Mouse (Mus musculus) brain, embryonic 14.5 days (tissue): ENCODE measurements around the gene Mia2.

Source experiments
- CTCF ChIP-seq: fragments of 200-500 bp; IDR thresholded peaks from 2 replicates; pipeline ENCODE4 v1.5.1; 2012; ENCODE audit warnings: inconsistent platforms, mild to moderate bottlenecking, moderate library complexity, borderline replicate concordance; ENCODE audit not compliant: insufficient read depth, insufficient read length; ENCODE audit errors: extremely low read depth
- POLR2A ChIP-seq: fragments of 200-500 bp; IDR thresholded peaks from 2 replicates; pipeline ENCODE4 v1.6.1; 2012; ENCODE audit warnings: mild to moderate bottlenecking, inconsistent platforms, borderline replicate concordance; ENCODE audit not compliant: poor library complexity, insufficient read depth, insufficient read length, severe bottlenecking; ENCODE audit errors: extremely low read depth

DNA sequence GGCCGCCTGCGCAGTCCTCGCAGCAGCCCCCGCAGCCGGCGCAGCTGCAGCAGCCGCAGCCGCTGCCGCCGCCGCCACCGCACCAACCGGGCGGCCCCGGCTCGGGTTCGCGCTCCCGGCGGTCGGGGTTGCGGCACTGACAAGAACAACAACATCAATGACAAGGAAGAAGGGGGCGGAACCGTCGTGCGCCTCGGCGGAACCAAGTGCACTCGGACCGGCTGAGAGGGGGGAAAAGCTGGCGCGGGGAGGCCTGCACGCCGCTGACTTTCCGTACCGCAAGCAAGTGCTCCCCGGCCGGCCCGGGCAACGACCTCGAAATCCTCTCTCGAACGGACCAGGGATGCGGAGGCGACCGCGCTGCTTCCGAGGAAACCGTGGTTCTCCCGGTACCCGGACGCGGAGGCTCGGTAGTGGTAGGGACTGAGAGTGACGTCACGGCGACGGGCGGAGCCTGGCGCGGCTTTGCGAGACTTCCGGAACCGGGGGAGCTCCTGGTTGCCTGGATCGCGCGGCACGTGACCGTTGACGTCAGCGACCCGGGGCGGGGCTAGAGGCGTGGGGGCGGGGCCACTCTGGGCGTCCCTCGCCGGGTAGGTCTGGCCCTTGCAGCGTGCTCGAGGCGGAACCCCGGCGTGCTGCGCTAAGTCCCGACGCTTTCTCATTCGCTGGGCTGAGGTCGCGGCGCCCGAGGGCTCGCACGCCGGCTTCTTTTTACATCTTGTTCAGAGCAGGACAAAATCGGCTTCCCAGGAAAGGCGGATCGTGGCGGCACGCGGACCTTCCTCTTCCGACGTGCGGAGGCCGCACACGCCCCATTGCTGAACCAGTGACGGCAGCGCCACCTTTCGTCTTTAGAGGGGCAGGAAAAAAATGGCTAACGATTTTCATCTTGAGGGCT is 124.0 kb downstream of the Mia2 start, which contains the start of gene Fbxo33:
- TF ChIP-seq CTCF (peak; percentile 69), POLR2A (peak; percentile 54)
